In genomic region chr6:29178888-29179658, GRCm38 (mm10) we compare ENCODE assay signal across 7 mouse cellular contexts. TPM values are rescaled to one million over a fixed set of nuclear protein-coding genes. Genes with fewer than 3 reads are reported as not detected.
A peak's percentile ranks its signal among the peaks of the same experiment; 100 is the strongest.
DNase-seq lines count a peak whose midpoint lies in the region; ATAC-seq and TF ChIP-seq lines count a peak whose summit lies in the region.

Prrt4 (minus strand) TSS chr6:29179584.

- H3K4me3 ChIP-seq in intestine, embryonic 15.5 days (replicated peaks), result peak within 1 kb of the TSS; percentile 61
- peak within 1 kb of the TSS; percentile 53 for H3K4me3 ChIP-seq in small intestine, adult 2 months (ENCODE audit: low read depth, low read length)

- H3K4me1 ChIP-seq in intestine, embryonic 15.5 days (replicated peaks), result no peaks in the 10 kb centered on the region
- H3K4me1 ChIP-seq in small intestine, adult 2 months (ENCODE audit: control insufficient read depth, insufficient read depth, insufficient read length, low read length), result peaks cover 3% of the 10 kb centered on the region

- H3K27me3 ChIP-seq in intestine, embryonic 15.5 days (replicated peaks), result peaks cover 28% of the 10 kb centered on the region
- peaks cover 19% of the 10 kb centered on the region for H3K27me3 ChIP-seq in small intestine, adult 2 months (ENCODE audit: control insufficient read depth, insufficient read depth, low read length)

- ATAC-seq in common myeloid progenitor, adult 5-6 weeks (replicated peaks; ENCODE audit: low read depth, poor library complexity, severe bottlenecking), result peak; percentile 64
- ATAC-seq in intestine, embryonic 15.5 days, result peak; percentile 85

- no peak for TF ChIP-seq POLR2A in small intestine, adult 2 months (IDR thresholded peaks at IDR 0.05; ENCODE audit: low read depth, low read length)

- WGBS in intestine, embryonic 15.5 days, result under 1% methylated on average over 65 of the region's 79 CpGs
- 2% methylated on average over 77 of the region's 79 CpGs for WGBS in small intestine, adult 2 months

- H3K9ac ChIP-seq in intestine, embryonic 15.5 days, result peak within 1 kb of the TSS; percentile 56

- DNase-seq in adrenal gland, postnatal 25 days, result peak; percentile 72
- DNase-seq in gastrocnemius, postnatal 14 days, result peak; percentile 71
- peak; percentile 71 to 82 for DNase-seq in left cerebral cortex, postnatal 14 days (ENCODE audit: low spot score in 2 of 2)
- DNase-seq in mesoderm, embryonic 11.5 days (ENCODE audit: low read depth, low spot score), result peak; percentile 52

- intact Hi-C loops in gastrocnemius, postnatal 14 days (cut with DNase I; ENCODE audit: low total_unique reads), result no loop called here
- intact Hi-C loops in left cerebral cortex, postnatal 14 days (cut with DNase I), result no loop called here

- TF ChIP-seq CTCF in small intestine, adult 2 months (IDR thresholded peaks at IDR 0.05; ENCODE audit: extremely low read depth, insufficient read length, insufficient replicate concordance, low read depth, low read length), result no peak

- H3K9me3 ChIP-seq in intestine, embryonic 15.5 days, result no peaks in the 10 kb centered on the region

- no peaks in the 10 kb centered on the region for H3K36me3 ChIP-seq in intestine, embryonic 15.5 days
- H3K36me3 ChIP-seq in small intestine, adult 2 months (ENCODE audit: control insufficient read depth, insufficient read depth, low read length), result no peaks in the 10 kb centered on the region

- H3K27ac ChIP-seq in intestine, embryonic 15.5 days, result no peak within 1 kb of the TSS
- H3K27ac ChIP-seq in small intestine, adult 2 months (ENCODE audit: insufficient read depth, low read depth, low read length), result no peak within 1 kb of the TSS

- H3K4me2 ChIP-seq in intestine, embryonic 15.5 days (replicated peaks), result peak within 1 kb of the TSS; percentile 97

RNA-seq across cellular contexts. Expression of gene Prrt4, which starts in this region (rescaled TPM):
- total RNA-seq in adrenal gland, postnatal 25 days (2021), result 2.9 and 6.2 TPM in 2 replicates
- not detected in 2 replicates for total RNA-seq in common myeloid progenitor, adult 5-6 weeks (2017)
- total RNA-seq in gastrocnemius, postnatal 14 days (2021), result under 1 TPM; 0.64 to 0.88 TPM
- polyA plus RNA-seq in intestine, embryonic 15.5 days (2015; fragmentation: Nextera tagmentation; extraction: Ambion mirVana), result 0.40 and 0.50 TPM in 2 replicates
- total RNA-seq in left cerebral cortex, postnatal 14 days (2021), result 1 to 10 TPM; 4.7 to 5.5 TPM
- 0.17 and 0.22 TPM in 2 replicates for polyA plus RNA-seq in small intestine, adult 2 months (2012; rRNA removed)

Comparison
In these comparisons a context has a peak if more than half of its experiments do, and no peak if none do; other contexts are left out.
1. Peak in ATAC-seq in common myeloid progenitor, adult 5-6 weeks; RNA of the gene not detected or under 1 TPM.
2. Peak in DNase-seq in gastrocnemius, postnatal 14 days; RNA of the gene not detected or under 1 TPM.
3. Peak in ATAC-seq, H3K4me3 ChIP-seq, H3K9ac ChIP-seq and H3K4me2 ChIP-seq in intestine, embryonic 15.5 days; RNA of the gene not detected or under 1 TPM.